Mouse (Mus musculus): ENCODE data around the gene Greb1. TPM values are rescaled to one million over a fixed set of nuclear protein-coding genes. Genes with fewer than 3 reads are reported as not detected.
A peak's percentile ranks its signal among the peaks of the same experiment; 100 is the strongest.

The Greb1 gene
- 1 to 10 TPM in 1 of 2 experiments, under 1 TPM in 1; 0.62 to 1.1 TPM for total RNA-seq (2021)
- long read RNA-seq, experiment 1, partial matches to known transcripts, result 0 of 2 reads
- long read RNA-seq, experiment 1, other reads (novel, unspliced or antisense), result 2 of 2 reads
- long read RNA-seq, experiment 2, partial matches to known transcripts, result 1 of 4 reads
- long read RNA-seq, experiment 2, other reads (novel, unspliced or antisense), result 3 of 4 reads

DNA sequence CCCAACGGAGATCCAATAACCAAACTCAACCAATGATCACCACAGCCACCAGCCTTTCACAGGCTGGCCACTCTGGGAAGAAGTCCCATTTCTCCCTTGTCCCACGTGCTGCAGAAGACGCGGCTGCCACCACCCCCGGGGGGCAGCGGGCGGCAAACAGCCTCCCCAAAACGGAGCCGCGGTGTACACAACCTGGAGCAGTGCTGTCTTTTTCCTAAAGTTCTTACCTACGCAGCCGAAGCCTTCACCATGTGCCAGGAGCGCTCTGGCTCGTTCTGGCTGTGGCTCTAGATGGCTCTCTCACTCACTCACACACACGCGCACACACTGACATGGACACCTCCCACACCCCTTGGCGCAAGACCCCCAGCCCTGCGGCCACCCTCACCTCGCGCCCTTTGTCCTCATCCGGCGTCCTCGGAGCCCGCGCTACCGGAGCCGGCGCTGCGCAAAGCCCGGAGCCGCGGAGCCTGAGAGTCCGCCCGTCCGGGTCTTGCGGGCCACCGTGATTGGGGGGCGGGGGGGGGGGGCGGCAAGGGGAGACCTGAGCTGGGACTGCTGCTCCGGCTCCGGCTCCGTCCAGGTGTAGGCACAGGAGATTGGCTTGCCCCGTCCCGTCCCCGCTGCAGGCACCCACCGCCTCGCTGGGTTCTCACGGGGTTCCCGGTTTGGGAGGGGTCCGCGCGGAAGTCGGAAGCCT lies at the start of gene Greb1:
Greb1 (minus strand) TSS at position 628 of the 700 bp plus-strand sequence.
- DNase-seq (ENCODE audit: low spot score in 2 of 2), result no peak

DNA sequence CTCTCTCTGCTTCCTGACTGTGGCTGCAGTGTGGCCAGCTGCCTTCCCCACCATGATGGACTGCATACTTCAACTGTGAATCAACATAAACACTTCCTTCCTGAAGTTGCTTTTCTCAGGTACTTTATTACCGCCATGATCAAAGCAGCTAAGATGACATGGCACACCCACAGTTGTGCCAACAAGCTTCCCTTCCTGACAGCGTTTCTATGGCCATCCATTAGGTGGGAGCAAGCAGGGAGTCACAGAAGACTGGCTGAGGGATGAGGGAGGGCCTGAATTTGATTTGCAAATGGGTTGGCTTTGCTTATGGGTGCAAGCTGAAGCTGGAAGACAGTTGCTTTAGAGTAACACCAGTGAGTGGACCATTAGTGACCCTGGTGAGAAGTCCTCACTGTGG lies 49.1 kb upstream of the Greb1 start:
- DNase-seq (ENCODE audit: low spot score in 2 of 2), result no peak

DNA sequence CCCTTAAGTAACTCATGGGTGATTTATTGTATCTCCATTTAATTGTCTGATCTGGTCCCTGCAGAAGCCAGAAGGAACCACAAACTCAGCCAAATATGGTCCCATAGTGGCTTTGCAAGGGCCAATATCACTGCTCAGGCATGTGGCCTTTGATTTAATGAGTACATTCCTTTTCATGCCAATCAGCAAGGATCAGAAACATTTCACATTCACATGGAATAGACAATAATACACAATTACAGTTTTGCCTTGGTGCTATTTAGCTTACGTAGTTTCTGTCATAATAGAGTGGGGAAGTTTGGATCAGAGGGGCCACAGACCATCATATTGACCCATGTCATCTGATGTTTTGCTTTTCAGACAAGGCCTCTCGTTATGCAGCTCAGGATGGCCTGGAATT lies 47.8 kb upstream of the Greb1 start:
- DNase-seq (ENCODE audit: low spot score in 2 of 2), result no peak

DNA sequence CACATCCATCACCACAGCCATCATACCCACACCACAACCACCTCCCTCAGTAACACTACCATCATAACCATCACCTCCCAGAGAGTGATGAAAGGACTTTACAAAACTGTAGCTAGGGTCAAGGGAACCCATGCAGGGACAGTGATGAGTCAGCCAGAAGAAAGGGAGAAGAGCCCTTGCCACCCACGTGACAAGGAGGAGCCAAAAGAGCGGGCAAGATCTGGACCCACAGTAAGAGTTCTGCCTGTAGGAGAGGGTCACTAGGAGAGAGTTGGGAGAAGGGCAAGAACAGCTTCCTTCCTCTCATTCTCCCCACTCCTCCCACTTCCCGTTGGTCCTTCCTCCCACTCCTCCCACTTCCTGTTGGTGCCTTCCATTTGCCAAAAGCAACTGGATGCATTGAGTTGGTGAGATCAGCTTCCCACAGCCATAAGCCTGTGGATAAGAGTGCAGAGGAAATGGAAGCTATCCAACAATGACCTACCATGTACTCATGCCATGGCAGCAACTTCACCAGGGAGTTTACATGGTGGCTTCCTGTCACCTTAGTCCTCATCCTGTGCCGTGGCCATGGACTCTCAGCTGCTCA lies 46.6 kb upstream of the Greb1 start:
- DNase-seq (ENCODE audit: low spot score in 2 of 2), result no peak

DNA sequence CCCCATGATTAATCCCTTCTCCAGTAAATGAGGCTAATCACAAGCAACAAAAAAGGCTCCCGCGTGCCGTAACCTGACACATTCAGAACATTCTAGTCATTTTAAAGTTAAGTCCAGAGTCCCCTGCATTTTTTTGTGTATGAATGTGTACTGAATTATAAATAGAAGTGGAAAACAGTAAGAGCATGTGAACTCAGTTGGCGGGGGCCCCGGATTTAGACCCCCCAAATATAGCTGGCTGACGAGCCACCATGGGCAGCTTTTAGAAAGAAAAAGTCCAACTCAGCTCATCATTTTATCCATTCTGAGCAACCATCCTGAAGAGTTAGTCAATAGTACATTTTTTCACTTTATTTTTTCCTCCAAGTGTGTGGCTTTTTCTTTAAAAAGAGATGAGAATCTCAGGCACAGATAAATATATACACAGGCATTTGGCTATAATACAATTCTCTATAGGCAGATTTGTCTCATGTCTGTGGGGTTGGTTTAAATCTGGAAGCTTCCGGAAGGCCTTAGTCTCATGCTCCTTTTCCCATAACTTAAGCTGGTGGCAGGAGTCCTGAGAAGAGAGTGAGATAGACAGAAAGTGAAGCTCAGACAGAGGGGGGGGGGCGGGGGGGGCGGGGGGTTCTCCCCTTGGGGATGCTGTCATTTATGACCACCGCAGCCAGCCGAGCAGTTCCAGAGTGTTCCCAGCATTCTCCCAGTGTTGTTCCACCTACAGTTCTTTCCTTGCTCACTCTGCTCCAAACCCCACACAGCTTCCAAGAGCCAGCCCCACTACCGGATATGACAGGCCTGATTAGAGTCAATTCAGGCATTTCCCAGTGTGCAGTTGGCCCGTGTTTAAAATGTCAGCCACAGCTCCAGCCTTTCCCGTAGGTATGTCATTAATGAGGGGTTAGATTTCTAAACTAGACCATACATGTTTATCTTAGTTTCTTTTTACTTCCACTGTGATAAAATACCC lies 44.2 kb upstream of the Greb1 start:
- no peak for DNase-seq (ENCODE audit: low spot score in 2 of 2)

DNA sequence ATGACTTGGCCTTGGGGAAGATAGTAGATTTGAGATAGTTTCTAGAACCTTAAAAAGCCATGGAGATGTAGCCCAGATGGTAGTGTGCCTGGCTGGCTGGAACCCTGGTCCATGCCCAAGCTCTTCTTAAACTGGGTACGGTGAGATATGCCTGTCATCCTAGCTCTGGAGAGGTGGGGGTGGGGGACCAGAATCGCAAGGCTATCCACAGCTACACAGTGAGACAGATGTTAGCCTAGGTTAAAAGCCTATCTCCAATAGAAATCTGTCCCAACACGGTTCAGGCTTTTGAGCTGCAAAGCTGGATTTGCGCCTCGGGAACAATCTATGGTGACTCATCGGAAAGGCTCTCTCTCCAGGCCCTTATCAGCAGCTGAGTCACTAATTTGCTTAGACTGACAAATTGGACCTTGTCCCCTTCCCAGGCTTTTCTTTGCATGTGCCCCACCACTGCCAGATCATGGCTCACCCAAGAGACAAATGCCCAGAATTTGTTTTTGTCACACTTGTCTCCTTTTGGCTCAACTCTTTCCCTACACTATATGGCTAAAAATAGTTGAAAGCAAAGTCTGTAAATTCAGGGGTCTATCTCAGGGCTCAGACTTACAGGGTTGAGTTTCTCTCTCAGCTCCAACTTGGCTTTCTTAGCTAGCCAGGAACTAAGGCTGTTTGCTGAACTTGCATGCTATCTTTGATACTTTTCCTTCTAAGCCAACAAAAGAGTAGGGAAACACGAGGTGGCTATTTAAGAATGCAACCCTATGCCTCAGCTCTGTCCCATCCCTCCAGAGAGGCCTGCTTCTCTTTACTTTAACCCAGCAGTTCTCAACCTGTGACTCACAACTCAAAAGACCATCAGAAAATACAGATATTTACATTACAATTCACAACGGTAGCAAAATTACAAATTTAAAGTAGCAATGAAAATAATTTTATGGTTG lies 40.4 kb upstream of the Greb1 start:
- DNase-seq (ENCODE audit: low spot score in 2 of 2), result no peak

DNA sequence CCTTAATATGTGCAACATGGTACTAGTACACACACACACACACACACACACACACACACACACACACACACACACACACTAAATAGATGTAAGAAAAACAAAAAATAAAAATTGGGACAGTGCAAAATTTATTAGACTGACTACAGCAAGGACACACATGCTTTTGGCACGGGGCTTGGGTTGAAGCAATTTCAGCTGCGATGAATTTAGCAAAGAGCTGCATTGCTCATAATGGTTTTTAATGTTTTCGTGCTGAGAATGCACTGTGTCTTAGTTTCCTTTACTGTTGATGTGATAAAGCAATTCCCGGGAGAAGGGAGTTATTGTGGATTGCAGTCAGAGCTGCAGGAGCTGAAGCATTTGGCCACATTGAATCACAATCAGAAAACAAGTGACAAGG lies 37.1 kb upstream of the Greb1 start:
- DNase-seq (ENCODE audit: low spot score in 2 of 2), result no peak

DNA sequence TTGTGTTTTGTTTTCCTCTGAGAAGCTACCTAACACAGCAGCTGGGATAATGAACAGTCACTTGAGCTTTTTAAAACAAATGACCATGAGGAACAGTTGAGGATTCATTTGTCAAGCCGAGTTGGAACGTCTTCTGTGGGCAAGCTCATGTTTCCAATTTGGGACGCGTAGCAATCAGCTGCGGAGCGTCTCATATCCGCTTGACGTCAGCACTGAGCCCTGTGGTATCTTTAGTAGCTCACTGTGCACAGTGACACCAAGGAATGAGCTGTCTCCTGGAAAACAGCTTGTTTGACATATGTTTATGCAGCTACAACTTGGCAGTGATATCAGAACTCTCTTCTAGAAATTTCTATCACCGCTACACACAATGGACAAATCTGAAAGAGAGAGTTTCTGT lies 35.5 kb upstream of the Greb1 start:
- DNase-seq (ENCODE audit: low spot score in 2 of 2), result peak; percentile 48 to 82

DNA sequence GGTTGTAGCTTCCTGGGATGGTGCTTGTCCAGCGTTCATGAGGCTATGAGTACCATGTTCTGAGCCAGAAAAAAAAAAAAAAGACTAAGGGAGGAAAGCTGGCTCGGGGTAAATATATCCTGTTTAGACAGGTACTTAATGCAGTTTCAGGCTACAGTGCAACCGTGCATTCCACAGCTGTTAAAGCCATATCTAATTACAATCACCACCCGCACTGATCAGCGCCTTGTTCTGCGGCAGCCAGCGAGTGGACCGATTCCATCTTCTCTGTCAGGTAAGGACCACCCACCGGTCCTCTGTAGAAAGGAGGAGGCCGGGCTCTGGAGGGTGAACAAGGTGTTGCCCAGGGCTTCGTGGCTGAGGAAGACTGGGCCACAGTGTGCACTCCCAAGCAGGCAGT lies 34.0 kb upstream of the Greb1 start:
- DNase-seq (ENCODE audit: low spot score in 2 of 2), result no peak

DNA sequence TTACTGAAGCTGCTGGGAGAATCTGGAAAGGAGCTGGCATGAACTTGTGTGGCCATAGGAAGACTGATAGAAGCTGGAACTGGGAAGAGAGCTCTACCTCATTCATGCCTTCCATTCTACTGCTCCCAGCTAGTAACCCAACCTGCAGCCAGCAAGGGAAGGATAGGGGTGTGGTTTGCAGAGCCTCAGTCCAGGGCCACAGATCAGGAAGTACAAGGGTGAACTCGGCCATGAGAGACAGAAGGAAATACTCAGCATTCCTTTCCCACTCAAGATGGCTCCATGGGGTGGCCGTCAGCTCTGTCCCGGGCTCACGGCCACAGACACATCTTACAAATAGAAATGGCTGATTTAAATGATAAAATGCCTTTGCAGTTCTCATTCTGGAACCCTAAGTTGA lies 30.4 kb upstream of the Greb1 start:
- no peak for DNase-seq (ENCODE audit: low spot score in 2 of 2)

DNA sequence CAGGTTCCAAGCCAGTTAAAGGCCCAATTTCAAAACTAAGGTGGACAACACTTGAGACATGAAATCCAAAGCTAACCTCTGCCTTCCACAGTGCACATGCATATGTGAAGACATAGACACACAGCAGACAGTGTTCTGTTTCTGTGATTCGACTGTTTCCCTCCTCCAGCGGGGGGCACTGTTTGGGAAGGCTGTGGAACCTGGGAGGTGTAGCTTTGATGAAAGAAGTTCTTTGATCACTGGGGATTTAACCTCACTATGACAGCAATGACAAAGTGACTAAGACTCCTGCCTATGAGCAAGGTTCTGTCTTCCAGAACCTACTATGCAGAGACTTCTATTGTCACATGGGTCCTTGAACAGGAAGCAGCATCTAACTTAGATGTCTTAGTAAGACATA lies 29.1 kb upstream of the Greb1 start:
- no peak for DNase-seq (ENCODE audit: low spot score in 2 of 2)

DNA sequence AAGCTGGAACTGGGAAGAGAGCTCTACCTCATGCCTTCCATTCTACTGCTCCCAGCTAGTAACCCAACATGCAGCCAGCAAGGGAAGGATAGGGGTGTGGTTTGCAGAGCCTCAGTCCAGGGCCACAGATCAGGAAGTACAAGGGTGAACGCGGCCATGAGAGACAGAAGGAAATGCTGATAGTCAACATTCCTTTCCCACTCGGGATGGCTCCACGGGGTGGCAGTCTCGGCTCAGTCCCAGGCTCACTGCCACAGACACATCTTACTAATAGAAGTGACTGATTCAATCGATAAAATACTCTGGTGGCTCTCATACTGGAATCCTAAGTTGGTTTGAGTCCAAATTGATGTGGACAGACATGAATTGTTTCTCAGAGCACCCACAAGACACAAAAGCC lies 27.8 kb upstream of the Greb1 start:
- DNase-seq (ENCODE audit: low spot score in 2 of 2), result peak; percentile 47 to 48

DNA sequence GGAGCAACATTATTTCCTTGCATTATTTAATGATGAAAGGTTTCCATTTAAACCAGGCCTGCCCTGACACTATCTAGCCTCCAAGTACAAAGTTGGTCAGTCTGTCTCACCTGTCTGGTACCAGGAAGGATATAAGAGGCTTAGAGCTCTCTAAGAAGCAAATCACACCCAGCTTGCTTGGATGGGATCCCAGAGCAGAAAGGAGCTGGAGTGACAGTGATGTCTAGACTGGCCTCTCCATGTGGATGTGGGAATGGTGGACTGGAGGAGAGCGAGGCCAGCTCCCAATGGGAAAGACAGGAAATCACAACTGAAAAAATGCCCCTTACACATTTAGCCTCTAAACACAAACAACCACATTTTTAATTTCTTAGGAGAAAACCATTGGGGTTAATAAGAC lies 23.0 kb upstream of the Greb1 start:
- no peak for DNase-seq (ENCODE audit: low spot score in 2 of 2)

DNA sequence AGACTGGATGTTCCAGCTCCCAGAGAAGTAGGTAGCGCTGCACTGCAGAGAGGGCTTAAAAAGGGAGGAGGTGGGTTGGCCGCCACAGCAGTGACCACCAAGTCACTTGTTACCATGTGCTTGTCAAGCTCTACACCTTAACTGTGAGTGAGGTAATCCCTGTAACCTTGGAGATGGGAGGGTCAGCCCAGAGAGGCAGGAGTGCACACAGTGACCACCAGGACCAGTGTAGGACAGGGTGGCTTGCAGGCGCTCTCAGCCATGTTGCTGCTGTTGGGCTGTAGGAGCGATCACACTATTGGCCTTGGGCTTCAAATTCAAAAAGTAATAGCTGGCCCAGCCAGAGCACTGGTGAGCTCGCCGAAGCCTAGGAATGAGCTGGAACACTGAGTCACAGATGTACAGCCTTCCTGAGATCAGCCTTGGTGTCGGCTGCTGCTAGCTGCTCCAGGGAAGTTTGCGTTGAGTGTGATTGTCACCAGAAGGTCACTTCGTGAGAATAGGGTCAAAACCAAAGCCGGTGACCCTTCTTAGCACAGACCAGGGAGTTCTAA lies 21.6 kb upstream of the Greb1 start:
- no peak for DNase-seq (ENCODE audit: low spot score in 2 of 2)

DNA sequence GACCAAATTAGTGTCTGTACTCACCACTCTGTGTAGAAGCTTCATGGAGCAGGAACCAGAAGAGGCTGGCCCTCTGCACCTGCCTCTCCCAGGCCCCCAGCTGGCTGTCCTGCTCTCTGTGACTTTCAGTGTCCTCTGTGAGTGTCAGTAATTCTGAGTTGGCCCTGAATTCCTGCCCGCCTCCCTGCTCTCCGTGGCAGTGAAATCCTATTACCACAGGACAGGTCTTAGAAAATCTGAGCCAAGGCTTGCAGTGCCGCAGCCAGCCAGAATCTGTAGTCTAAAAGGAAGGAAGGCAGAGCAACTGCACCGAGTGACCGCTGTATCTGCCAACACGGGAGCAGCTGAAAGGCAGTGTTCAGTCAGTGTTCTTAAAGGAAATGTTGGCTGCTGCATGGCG lies 20.1 kb upstream of the Greb1 start:
- DNase-seq (ENCODE audit: low spot score in 2 of 2), result peak in 1 of 2 experiments; percentile 14

DNA sequence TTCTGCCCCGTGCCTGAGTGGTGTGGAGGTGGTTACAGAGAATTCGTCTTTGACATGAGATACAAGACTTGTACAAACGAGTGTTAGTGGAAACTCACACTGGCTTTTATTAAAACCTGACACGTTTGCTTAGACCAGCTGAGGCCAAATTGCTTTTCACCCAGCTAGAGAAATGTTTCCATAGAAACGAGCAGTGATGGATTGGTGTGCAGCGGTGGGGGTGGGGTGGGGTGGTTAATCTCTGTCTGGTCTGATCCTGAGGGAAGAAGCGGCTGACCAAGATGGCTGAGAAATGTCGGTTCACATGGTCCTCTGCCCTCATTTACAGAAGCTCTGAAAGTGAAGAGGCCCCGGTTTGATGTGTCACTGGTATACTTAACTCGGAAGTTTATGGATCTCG lies 17.8 kb upstream of the Greb1 start:
- no peak for DNase-seq (ENCODE audit: low spot score in 2 of 2)

DNA sequence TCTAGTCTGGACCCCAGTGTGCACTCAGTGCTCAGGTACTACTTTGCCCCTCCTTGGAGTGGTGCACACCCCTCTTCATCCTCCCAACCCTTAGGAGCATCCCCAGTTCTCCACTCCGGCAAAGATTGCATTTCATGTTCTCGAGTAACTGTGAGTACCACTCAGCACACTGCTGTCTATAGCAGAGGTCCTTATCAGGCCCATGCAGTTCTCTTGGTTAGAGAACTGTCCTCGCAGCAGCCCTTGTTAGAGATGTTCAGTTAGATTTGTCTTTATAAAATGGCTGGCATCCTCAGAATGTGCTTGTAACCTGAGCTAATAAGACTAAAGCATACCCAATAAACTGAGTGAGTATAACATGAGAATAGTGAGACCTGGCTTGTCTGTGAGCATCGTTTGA lies 16.5 kb upstream of the Greb1 start:
- no peak for DNase-seq (ENCODE audit: low spot score in 2 of 2)

DNA sequence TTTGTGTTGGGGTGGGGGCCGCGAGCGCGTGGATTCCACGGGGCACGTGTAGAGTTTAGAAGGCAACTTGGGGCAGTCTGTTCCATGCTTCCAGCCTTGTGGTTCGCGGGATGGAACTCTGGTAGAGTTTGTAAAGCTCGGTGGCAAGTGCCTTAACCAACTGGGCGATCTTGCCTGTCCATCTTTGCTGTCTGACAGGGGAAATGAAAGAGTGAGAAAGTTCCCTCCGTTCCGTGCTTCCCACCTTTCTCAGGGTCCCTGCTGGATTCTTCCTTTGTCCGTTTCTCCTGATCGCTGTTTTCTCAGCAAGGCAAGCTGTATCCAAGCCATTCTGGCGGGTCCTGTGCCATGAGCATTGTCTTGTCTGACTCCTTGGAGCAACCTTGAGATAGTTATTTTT lies 10.8 kb upstream of the Greb1 start:
- DNase-seq (ENCODE audit: low spot score in 2 of 2), result no peak

DNA sequence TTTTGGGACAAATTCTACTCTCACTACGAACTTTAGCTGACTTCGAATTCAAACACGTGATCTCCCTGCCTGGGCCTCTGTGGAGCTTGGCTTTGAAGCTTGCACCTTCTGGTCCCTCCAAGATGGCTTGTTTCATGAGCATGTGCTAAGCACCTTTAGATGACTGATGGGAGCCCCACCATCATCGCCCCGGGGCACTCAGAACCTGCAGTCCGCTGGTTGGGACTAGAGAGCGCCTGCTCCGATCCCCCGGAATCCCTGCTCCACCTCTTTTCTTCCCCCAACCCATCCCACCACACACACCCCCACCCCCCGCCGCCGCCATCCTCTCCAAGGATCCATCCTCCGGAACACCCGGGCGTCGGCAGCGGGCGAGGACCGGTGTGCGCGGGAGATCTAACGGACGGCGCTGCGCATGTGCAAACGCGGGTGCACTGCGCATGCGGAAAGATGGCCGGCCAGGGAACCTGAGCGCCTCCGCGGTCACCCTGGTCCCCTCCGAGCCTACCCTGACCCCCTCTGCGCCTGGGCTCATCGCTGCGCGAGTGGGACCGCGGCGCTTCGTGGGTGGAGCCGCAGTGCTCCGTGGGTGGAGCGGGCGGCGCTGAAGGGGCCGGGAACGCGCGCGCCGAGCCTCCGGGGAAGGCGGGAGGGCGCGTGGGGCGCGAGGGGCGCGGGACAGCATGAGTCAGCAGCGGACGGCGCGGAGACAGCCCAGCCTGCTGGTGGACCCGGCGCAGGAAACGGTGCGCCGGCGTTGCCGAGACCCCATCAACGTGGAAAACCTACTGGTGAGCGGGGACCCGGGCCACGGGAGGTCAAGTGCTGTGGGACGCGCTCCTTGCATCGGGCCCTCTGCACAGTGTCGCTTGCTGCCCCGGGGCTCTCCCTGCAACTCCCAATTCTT lies 10.1 kb upstream of the Greb1 start, which contains the start of gene E2f6:
E2f6 (plus strand) TSS at position 439 of the 907 bp plus-strand sequence.
- peak; percentile 81 to 82 for DNase-seq (ENCODE audit: low spot score in 2 of 2)
